Mouse (Mus musculus) ES-Bruce4 (cell line): ENCODE measurements around the gene Llgl2.

ENCODE experiments used
- CTCF ChIP-seq: IDR thresholded peaks from one replicate; pipeline ENCODE4 v1.8.1; 2011; ENCODE audit warnings: low read depth, low read length
- EP300 ChIP-seq: IDR thresholded peaks from 2 replicates; pipeline ENCODE4 v1.6.1; 2011; ENCODE audit warnings: low read depth, low read length; ENCODE audit not compliant: insufficient read depth
- POLR2A ChIP-seq: IDR thresholded peaks from one replicate; pipeline ENCODE4 v1.8.1; 2011; ENCODE audit warnings: low read length; ENCODE audit not compliant: insufficient read depth

- TF ChIP-seq CTCF (no peak), POLR2A (no peak), EP300 (no peak)
These were observed 77.7 kb downstream of the Llgl2 start for GRCm38 (mm10) chr11:115901338-115902161.
